Mouse (Mus musculus) stomach, postnatal 0 days (tissue): ENCODE data around the gene Ccdc60.

Experiments used
- CTCF ChIP-seq: IDR thresholded peaks from 2 replicates; pipeline ENCODE4 v1.5.1; 2016; ENCODE audit warnings: antibody characterized with exemption, low read depth, mild to moderate bottlenecking, moderate library complexity
- EP300 ChIP-seq: optimal IDR thresholded peaks from 2 replicates; pipeline ENCODE3; 2016; ENCODE audit warnings: antibody characterized with exemption

DNA sequence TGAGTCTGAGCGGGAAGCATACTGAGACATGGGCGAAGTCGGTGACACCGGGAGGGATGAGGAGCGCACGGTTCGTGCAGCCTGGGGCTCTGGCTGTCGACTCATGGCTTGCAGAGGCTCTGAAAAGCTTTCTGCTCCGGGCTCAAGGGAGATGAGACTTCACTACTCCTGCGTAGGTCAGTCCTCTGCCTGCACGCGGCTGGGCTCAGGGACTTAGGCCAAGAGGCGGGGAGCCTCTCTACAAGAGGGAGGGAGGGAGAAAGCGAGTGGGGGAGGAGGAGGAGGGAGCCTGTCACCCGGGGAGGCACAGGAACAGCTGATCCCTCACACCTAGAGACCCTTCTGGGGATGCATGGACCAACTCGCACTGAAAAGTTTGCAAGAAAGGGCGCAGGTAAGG is 205.7 kb downstream of the Ccdc60 start, which contains the start of gene Tmem233:
- TF ChIP-seq CTCF (no peak), EP300 (no peak)
